Mouse (Mus musculus): Measurements from ENCODE around the gene Fancc.

Gene Fancc

GRCm38 (mm10) chr13:63258671-63259070 is 238.4 kb downstream of the Fancc start:
- no peak for DNase-seq

- DNase-seq, result no peak
Measured at GRCm38 (mm10) chr13:63258167-63258582, 238.9 kb downstream of the Fancc start.

- peak; percentile 83 for DNase-seq
Measured at GRCm38 (mm10) chr13:63256807-63257206, 240.3 kb downstream of the Fancc start.

- no peak for DNase-seq
Measured at GRCm38 (mm10) chr13:63256146-63256545, 240.9 kb downstream of the Fancc start.

- DNase-seq, result no peak
Measured at GRCm38 (mm10) chr13:63255519-63256011, 241.5 kb downstream of the Fancc start.

- no peak for DNase-seq
Measured at GRCm38 (mm10) chr13:63253886-63254636, 243.0 kb downstream of the Fancc start.

- DNase-seq, result no peak
Measured at GRCm38 (mm10) chr13:63253147-63253546, 243.9 kb downstream of the Fancc start.

GRCm38 (mm10) chr13:63252295-63253010 is 244.6 kb downstream of the Fancc start:
- DNase-seq, result no peak

GRCm38 (mm10) chr13:63251118-63251889 is 245.8 kb downstream of the Fancc start:
- DNase-seq, result no peak

GRCm38 (mm10) chr13:63250441-63250980 is 246.6 kb downstream of the Fancc start:
- no peak for DNase-seq

- DNase-seq, result peak; percentile 30
Measured at GRCm38 (mm10) chr13:63249741-63250431, 247.2 kb downstream of the Fancc start.

GRCm38 (mm10) chr13:63249171-63249570 is 247.9 kb downstream of the Fancc start:
- DNase-seq, result no peak

- no peak for DNase-seq
Measured at GRCm38 (mm10) chr13:63248318-63248717, 248.8 kb downstream of the Fancc start.

GRCm38 (mm10) chr13:63247631-63248030 is 249.4 kb downstream of the Fancc start:
- DNase-seq, result no peak

- DNase-seq, result no peak
Measured at GRCm38 (mm10) chr13:63247041-63247440, 250.0 kb downstream of the Fancc start.

GRCm38 (mm10) chr13:63246332-63246940 is 250.6 kb downstream of the Fancc start:
- no peak for DNase-seq

- no peak for DNase-seq
Measured at GRCm38 (mm10) chr13:63245812-63246211, 251.3 kb downstream of the Fancc start.

- no peak for DNase-seq
Measured at GRCm38 (mm10) chr13:63245218-63245617, 251.9 kb downstream of the Fancc start.

GRCm38 (mm10) chr13:63244425-63244824 is 252.7 kb downstream of the Fancc start:
- no peak for DNase-seq

GRCm38 (mm10) chr13:63243586-63243985 is 253.5 kb downstream of the Fancc start:
- DNase-seq, result no peak

GRCm38 (mm10) chr13:63242401-63243192 is 254.5 kb downstream of the Fancc start:
- DNase-seq, result peak; percentile 61

Data from kidney, postnatal 10 days (tissue).